Mouse (Mus musculus) hindbrain, embryonic 12.5 days (tissue): Measurements from ENCODE around the gene Jmjd1c. TPM values are rescaled to one million over a fixed set of nuclear protein-coding genes. Genes with fewer than 3 reads are reported as not detected.
A peak's percentile ranks its signal among the peaks of the same experiment; 100 is the strongest.

Experiments
- ATAC-seq: fragments of 200-750 bp; cut with Nextera tagmentation; 2 replicates; pipeline ENCODE4 v1.8.0; 2017; ENCODE audit warnings: moderate TSS enrichment; ENCODE audit not compliant: low FRiP score
- H3K27ac ChIP-seq: fragments of 300-500 bp; sonication (generic); 2 replicates; pipeline ENCODE4 v1.5.1; 2016; ENCODE audit warnings: mild to moderate bottlenecking
- H3K27me3 ChIP-seq: fragments of 300-500 bp; sonication (generic); 2 replicates; pipeline ENCODE4 v1.6.1; 2016; ENCODE audit warnings: mild to moderate bottlenecking
- H3K36me3 ChIP-seq: fragments of 300-500 bp; sonication (generic); 2 replicates; pipeline ENCODE4 v1.6.1; 2016; ENCODE audit warnings: mild to moderate bottlenecking
- H3K4me1 ChIP-seq: fragments of 300-500 bp; sonication (generic); 2 replicates; pipeline ENCODE4 v1.6.1; 2016
- H3K4me2 ChIP-seq: fragments of 300-500 bp; sonication (generic); replicated peaks from 2 replicates; pipeline ENCODE4 v1.6.1; 2016; ENCODE audit warnings: mild to moderate bottlenecking
- H3K4me3 ChIP-seq: fragments of 300-500 bp; sonication (generic); 2 replicates; pipeline ENCODE4 v1.5.1; 2016; ENCODE audit warnings: mild to moderate bottlenecking
- H3K9ac ChIP-seq: fragments of 300-500 bp; sonication (generic); 2 replicates; pipeline ENCODE4 v1.6.1; 2016; ENCODE audit warnings: mild to moderate bottlenecking, moderate library complexity
- H3K9me3 ChIP-seq: fragments of 300-500 bp; sonication (generic); replicated peaks from 2 replicates; pipeline ENCODE4 v1.6.1; 2016; ENCODE audit warnings: mild to moderate bottlenecking
- WGBS: fragments of 180-500 bp; shearing (Covaris S2); methylation state at CpG from one replicate; pipeline ENCODE4 v1.1.7; 2016; 5-methylcytosine and 5-hydroxymethylcytosine counted together
- polyA plus RNA-seq: library from polyadenylated mRNA; unstranded; fragments of >200 nt; fragmentation: Nextera tagmentation; extraction: Ambion mirVana; gene quantifications from 2 replicates; pipeline ENCODE4 v1.2.1, GENCODE M21; 2016

The Jmjd1c gene
- polyA plus RNA-seq, 1 experiment from 2014 or later, result 60.1 TPM

GRCm38 (mm10) chr10:67126061-67126858, 30.3 kb downstream of the Jmjd1c start:
- H3K27ac ChIP-seq, result peak overlapping the region; percentile 93
- peak; percentile 82 for ATAC-seq
- peaks cover 19% of the 10 kb centered on the region for H3K4me1 ChIP-seq
- H3K9ac ChIP-seq, result peak overlapping the region; percentile 96
- H3K27me3 ChIP-seq, result no peaks in the 10 kb centered on the region
- peak overlapping the region; percentile 92 for H3K4me3 ChIP-seq
- no peaks in the 10 kb centered on the region for H3K36me3 ChIP-seq
- H3K9me3 ChIP-seq, result no peaks in the 10 kb centered on the region
- H3K4me2 ChIP-seq, result peak overlapping the region; percentile 94
- 2% methylated on average over 49 of the region's 50 CpGs for WGBS

GRCm38 (mm10) chr10:67126859-67127758, 31.2 kb downstream of the Jmjd1c start:
- Histone ChIP-seq H3K4me3 (peak overlapping the region; percentile 92), H3K4me1 (peaks cover 15% of the 10 kb centered on the region), H3K9me3 (no peaks in the 10 kb centered on the region), H3K27me3 (no peaks in the 10 kb centered on the region), H3K27ac (peak overlapping the region; percentile 93), H3K4me2 (peak overlapping the region; percentile 94), H3K36me3 (no peaks in the 10 kb centered on the region), H3K9ac (peak overlapping the region; percentile 96)
- WGBS, result 1% methylated on average over 73 of the region's 115 CpGs
- ATAC-seq, result peak; percentile 85

- no peak for ATAC-seq
- Histone ChIP-seq H3K27ac (no peak overlapping the region), H3K36me3 (no peaks in the 10 kb centered on the region), H3K4me2 (no peak overlapping the region), H3K4me3 (no peak overlapping the region), H3K27me3 (no peaks in the 10 kb centered on the region), H3K9ac (no peak overlapping the region), H3K4me1 (peaks cover 12% of the 10 kb centered on the region), H3K9me3 (no peaks in the 10 kb centered on the region)
- 63% methylated on average over 1 of the region's 1 CpGs for WGBS
Measured at GRCm38 (mm10) chr10:67129531-67129930, 33.6 kb downstream of the Jmjd1c start.

- Histone ChIP-seq H3K4me2 (no peak overlapping the region), H3K27ac (no peak overlapping the region), H3K9me3 (no peaks in the 10 kb centered on the region), H3K4me1 (peaks cover 12% of the 10 kb centered on the region), H3K27me3 (no peaks in the 10 kb centered on the region), H3K36me3 (no peaks in the 10 kb centered on the region), H3K4me3 (no peak overlapping the region), H3K9ac (no peak overlapping the region)
- 79% methylated on average over 1 of the region's 1 CpGs for WGBS
- ATAC-seq, result no peak
Measured at GRCm38 (mm10) chr10:67131709-67132108, 35.8 kb downstream of the Jmjd1c start.

GRCm38 (mm10) chr10:67134322-67134721, 38.4 kb downstream of the Jmjd1c start:
- no peaks in the 10 kb centered on the region for H3K36me3 ChIP-seq
- H3K27me3 ChIP-seq, result no peaks in the 10 kb centered on the region
- ATAC-seq, result no peak
- 91% methylated on average over 2 of the region's 2 CpGs for WGBS
- no peaks in the 10 kb centered on the region for H3K4me1 ChIP-seq
- no peak overlapping the region for H3K9ac ChIP-seq
- no peak overlapping the region for H3K4me3 ChIP-seq
- no peak overlapping the region for H3K4me2 ChIP-seq
- no peaks in the 10 kb centered on the region for H3K9me3 ChIP-seq
- no peak overlapping the region for H3K27ac ChIP-seq

GRCm38 (mm10) chr10:67137437-67137836, 41.5 kb downstream of the Jmjd1c start:
- Histone ChIP-seq H3K27ac (no peak overlapping the region), H3K27me3 (no peaks in the 10 kb centered on the region), H3K9ac (no peak overlapping the region), H3K4me2 (no peak overlapping the region), H3K4me1 (no peaks in the 10 kb centered on the region), H3K9me3 (no peaks in the 10 kb centered on the region), H3K4me3 (no peak overlapping the region), H3K36me3 (no peaks in the 10 kb centered on the region)
- no peak for ATAC-seq
- 98% methylated on average over 2 of the region's 2 CpGs for WGBS

- Histone ChIP-seq H3K4me2 (no peak overlapping the region), H3K27me3 (no peaks in the 10 kb centered on the region), H3K36me3 (no peaks in the 10 kb centered on the region), H3K4me3 (no peak overlapping the region), H3K4me1 (peaks cover 3% of the 10 kb centered on the region), H3K9ac (no peak overlapping the region), H3K9me3 (no peaks in the 10 kb centered on the region), H3K27ac (no peak overlapping the region)
- no peak for ATAC-seq
Measured at GRCm38 (mm10) chr10:67143661-67144060, 47.7 kb downstream of the Jmjd1c start.

GRCm38 (mm10) chr10:67144269-67144668, 48.3 kb downstream of the Jmjd1c start:
- Histone ChIP-seq H3K27ac (no peak overlapping the region), H3K36me3 (no peaks in the 10 kb centered on the region), H3K4me1 (peaks cover 3% of the 10 kb centered on the region), H3K27me3 (no peaks in the 10 kb centered on the region), H3K9ac (no peak overlapping the region), H3K9me3 (no peaks in the 10 kb centered on the region), H3K4me3 (no peak overlapping the region), H3K4me2 (no peak overlapping the region)
- WGBS, result 66% methylated on average over 2 of the region's 2 CpGs
- no peak for ATAC-seq

GRCm38 (mm10) chr10:67145623-67146022, 49.7 kb downstream of the Jmjd1c start:
- Histone ChIP-seq H3K36me3 (no peaks in the 10 kb centered on the region), H3K4me1 (peaks cover 3% of the 10 kb centered on the region), H3K9me3 (no peaks in the 10 kb centered on the region), H3K9ac (no peak overlapping the region), H3K4me2 (no peak overlapping the region), H3K27ac (no peak overlapping the region), H3K27me3 (no peaks in the 10 kb centered on the region), H3K4me3 (no peak overlapping the region)
- ATAC-seq, result no peak
- 83% methylated on average over 4 of the region's 4 CpGs for WGBS

- 91% methylated on average over 3 of the region's 3 CpGs for WGBS
- no peak overlapping the region for H3K4me2 ChIP-seq
- ATAC-seq, result no peak
Measured at GRCm38 (mm10) chr10:67151766-67152165, 55.8 kb downstream of the Jmjd1c start.

GRCm38 (mm10) chr10:67154647-67155046, 58.7 kb downstream of the Jmjd1c start:
- Histone ChIP-seq H3K9me3 (no peaks in the 10 kb centered on the region), H3K9ac (no peak overlapping the region), H3K4me1 (no peaks in the 10 kb centered on the region), H3K4me3 (no peak overlapping the region), H3K36me3 (0 out of 2 replicates have a peak, but pooled peaks cover 3% of the 10 kb centered on the region), H3K27me3 (no peaks in the 10 kb centered on the region), H3K27ac (no peak overlapping the region), H3K4me2 (no peak overlapping the region)
- 94% methylated on average over 3 of the region's 3 CpGs for WGBS
- no peak for ATAC-seq

More at GRCm38 (mm10) chr10:67151766-67152165, 55.8 kb downstream of the Jmjd1c start:
- H3K4me3 ChIP-seq, result no peak overlapping the region
- 0 out of 2 replicates have a peak, but pooled peaks cover 3% of the 10 kb centered on the region for H3K36me3 ChIP-seq
- no peaks in the 10 kb centered on the region for H3K9me3 ChIP-seq
- H3K4me1 ChIP-seq, result no peaks in the 10 kb centered on the region
- H3K27ac ChIP-seq, result no peak overlapping the region
- no peak overlapping the region for H3K9ac ChIP-seq
- H3K27me3 ChIP-seq, result no peaks in the 10 kb centered on the region

GRCm38 (mm10) chr10:67174049-67174448, 78.1 kb downstream of the Jmjd1c start:
- peaks cover 3% of the 10 kb centered on the region; the same call in 1 of the 2 replicates for H3K36me3 ChIP-seq
- ATAC-seq, result no peak
- no peak overlapping the region for H3K4me2 ChIP-seq
- no peak overlapping the region for H3K27ac ChIP-seq
- no peaks in the 10 kb centered on the region for H3K27me3 ChIP-seq
- no peaks in the 10 kb centered on the region for H3K9me3 ChIP-seq
- no peaks in the 10 kb centered on the region for H3K4me1 ChIP-seq
- WGBS, result 93% methylated on average over 1 of the region's 1 CpGs
- H3K9ac ChIP-seq, result no peak overlapping the region
- no peak overlapping the region for H3K4me3 ChIP-seq
